Mouse (Mus musculus) layer of hippocampus, adult 2 months (tissue): ENCODE data around the gene Tcf7l1. TPM values are rescaled to one million over a fixed set of nuclear protein-coding genes. Genes with fewer than 3 reads are reported as not detected.

Source experiments
- DNase-seq, 2 experiments: peaks; one replicate each; pipeline ENCODE4 v3.0.0; 2022; ENCODE audit warnings: low spot score in 2 of 2
- H3K27ac ChIP-seq: fragments of 200-600 bp; 2 replicates; pipeline ENCODE4 v1.8.1; 2022
- H3K4me3 ChIP-seq: fragments of 200-600 bp; 2 replicates; pipeline ENCODE4 v1.8.1; 2022; ENCODE audit warnings: mild to moderate bottlenecking
- CTCF ChIP-seq: fragments of 200-600 bp; conservative IDR thresholded peaks from 2 replicates; pipeline ENCODE4 v1.8.1; 2022; ENCODE audit warnings: antibody characterized with exemption, mild to moderate bottlenecking, moderate library complexity
- total RNA-seq, 2 experiments: library from RNA; stranded (reverse); gene quantifications; 2 replicates each; pipeline ENCODE4 v1.2.3; 2021

Tcf7l1 gene
- total RNA-seq, 2 experiments from 2014 or later, result 3.6 to 3.8 TPM

- no peak for DNase-seq
- Histone ChIP-seq H3K4me3 (no peak overlapping the region), H3K27ac (no peak overlapping the region)
- TF ChIP-seq CTCF, result no peak
Measured at GRCm38 (mm10) chr6:72774275-72774674, 14.8 kb downstream of the Tcf7l1 start.

- H3K27ac ChIP-seq, result no peak overlapping the region
- no peak for TF ChIP-seq CTCF
- DNase-seq, result no peak
- no peak overlapping the region for H3K4me3 ChIP-seq
Measured at GRCm38 (mm10) chr6:72769915-72770776, 18.9 kb downstream of the Tcf7l1 start.

GRCm38 (mm10) chr6:72769343-72769742, 19.7 kb downstream of the Tcf7l1 start:
- Histone ChIP-seq H3K4me3 (no peak overlapping the region), H3K27ac (no peak overlapping the region)
- TF ChIP-seq CTCF, result no peak
- no peak for DNase-seq

GRCm38 (mm10) chr6:72768804-72769203, 20.2 kb downstream of the Tcf7l1 start:
- Histone ChIP-seq H3K4me3 (no peak overlapping the region), H3K27ac (no peak overlapping the region)
- no peak for TF ChIP-seq CTCF
- peak; percentile 37 to 38 for DNase-seq

GRCm38 (mm10) chr6:72768097-72768496, 21.0 kb downstream of the Tcf7l1 start:
- DNase-seq, result no peak
- TF ChIP-seq CTCF, result no peak

GRCm38 (mm10) chr6:72763616-72764015, 25.4 kb downstream of the Tcf7l1 start:
- TF ChIP-seq CTCF, result no peak
- DNase-seq, result no peak
- H3K27ac ChIP-seq, result no peak overlapping the region
- H3K4me3 ChIP-seq, result no peak overlapping the region

More at GRCm38 (mm10) chr6:72768097-72768496, 21.0 kb downstream of the Tcf7l1 start:
- Histone ChIP-seq H3K27ac (no peak overlapping the region), H3K4me3 (no peak overlapping the region)

GRCm38 (mm10) chr6:72761645-72762044, 27.4 kb downstream of the Tcf7l1 start:
- no peak for TF ChIP-seq CTCF
- Histone ChIP-seq H3K4me3 (no peak overlapping the region), H3K27ac (no peak overlapping the region)
- no peak for DNase-seq

GRCm38 (mm10) chr6:72758239-72759017, 30.6 kb downstream of the Tcf7l1 start:
- no peak overlapping the region for H3K27ac ChIP-seq
- no peak for DNase-seq
- H3K4me3 ChIP-seq, result no peak overlapping the region
- no peak for TF ChIP-seq CTCF

GRCm38 (mm10) chr6:72755267-72755889, 33.7 kb downstream of the Tcf7l1 start:
- no peak for DNase-seq
- TF ChIP-seq CTCF, result no peak

GRCm38 (mm10) chr6:72754215-72754614, 34.8 kb downstream of the Tcf7l1 start:
- Histone ChIP-seq H3K4me3 (no peak overlapping the region), H3K27ac (no peak overlapping the region)
- TF ChIP-seq CTCF, result no peak
- no peak for DNase-seq

More at GRCm38 (mm10) chr6:72755267-72755889, 33.7 kb downstream of the Tcf7l1 start:
- H3K4me3 ChIP-seq, result no peak overlapping the region
- H3K27ac ChIP-seq, result no peak overlapping the region

GRCm38 (mm10) chr6:72753782-72754181, 35.3 kb downstream of the Tcf7l1 start:
- H3K4me3 ChIP-seq, result no peak overlapping the region
- DNase-seq, result no peak
- no peak for TF ChIP-seq CTCF
- H3K27ac ChIP-seq, result no peak overlapping the region

- TF ChIP-seq CTCF, result no peak
- H3K4me3 ChIP-seq, result no peak overlapping the region
- no peak for DNase-seq
Measured at GRCm38 (mm10) chr6:72752824-72753223, 36.2 kb downstream of the Tcf7l1 start.

GRCm38 (mm10) chr6:72751210-72751609, 37.8 kb downstream of the Tcf7l1 start:
- H3K4me3 ChIP-seq, result no peak overlapping the region

More at GRCm38 (mm10) chr6:72752824-72753223, 36.2 kb downstream of the Tcf7l1 start:
- no peak overlapping the region for H3K27ac ChIP-seq

More at GRCm38 (mm10) chr6:72751210-72751609, 37.8 kb downstream of the Tcf7l1 start:
- DNase-seq, result no peak
- H3K27ac ChIP-seq, result no peak overlapping the region
- TF ChIP-seq CTCF, result peak; percentile 52
